Mouse (Mus musculus): ENCODE data around the gene Myo1d. TPM values are rescaled to one million over a fixed set of nuclear protein-coding genes. Genes with fewer than 3 reads are reported as not detected.
A peak's percentile ranks its signal among the peaks of the same experiment; 100 is the strongest.

Myo1d gene
- total RNA-seq, 2 experiments from 2014 or later: 2.7 to 5.3 TPM

DNA sequence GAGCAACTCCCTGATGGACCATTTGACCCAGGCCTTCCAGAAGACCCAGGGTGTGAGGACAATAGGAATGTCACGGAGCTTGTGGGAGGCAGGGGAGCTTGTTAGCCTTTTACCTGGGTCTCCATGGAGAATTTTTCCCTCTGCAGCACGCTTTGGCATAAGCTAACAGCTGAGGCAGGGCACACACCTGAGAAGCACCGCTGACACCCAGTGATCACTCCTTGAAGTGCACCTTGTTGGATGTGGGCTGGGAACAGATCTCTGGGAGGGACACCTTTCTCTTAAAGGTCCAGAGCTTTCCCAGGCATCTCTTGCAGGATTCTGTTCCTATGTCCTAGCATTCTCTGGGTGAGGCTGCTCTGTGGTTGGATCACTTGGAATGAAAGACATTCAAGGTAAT lies 20.2 kb upstream of the Myo1d start:
- no peak overlapping the region for H3K4me3 ChIP-seq

DNA sequence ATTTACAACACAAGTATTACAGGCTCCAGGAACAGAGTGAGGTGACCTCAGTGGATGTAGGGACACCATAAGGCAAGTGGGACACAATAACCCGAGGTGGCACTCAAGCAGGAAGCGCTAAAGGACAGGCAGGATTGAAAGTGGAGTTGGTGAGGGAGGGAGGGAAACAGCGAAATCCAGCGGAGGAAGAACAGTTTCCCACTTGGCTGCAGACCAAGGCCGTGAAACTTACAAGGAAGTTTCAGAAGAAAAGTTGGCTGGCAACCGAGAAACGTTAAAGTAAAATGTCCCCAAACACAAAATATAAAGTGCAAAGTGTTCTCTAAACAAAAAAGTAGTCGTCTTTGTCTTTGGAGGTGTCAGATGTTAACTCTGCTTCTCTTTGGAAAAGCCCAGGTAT lies 15.6 kb upstream of the Myo1d start:
- Histone ChIP-seq H3K27ac (no peak overlapping the region), H3K4me3 (no peak overlapping the region)
- intact Hi-C loops (cut with DNase I): no loop called here
- no peak for TF ChIP-seq CTCF (IDR thresholded peaks at IDR 0.05)
- no peak for DNase-seq

More for the DNA sequence above, 20.2 kb upstream of the Myo1d start:
- no peak overlapping the region for H3K27ac ChIP-seq
- DNase-seq: no peak
- TF ChIP-seq CTCF (IDR thresholded peaks at IDR 0.05): peak; percentile 9; the same call in 1 of the 2 replicates
- intact Hi-C loops (cut with DNase I): no loop called here

DNA sequence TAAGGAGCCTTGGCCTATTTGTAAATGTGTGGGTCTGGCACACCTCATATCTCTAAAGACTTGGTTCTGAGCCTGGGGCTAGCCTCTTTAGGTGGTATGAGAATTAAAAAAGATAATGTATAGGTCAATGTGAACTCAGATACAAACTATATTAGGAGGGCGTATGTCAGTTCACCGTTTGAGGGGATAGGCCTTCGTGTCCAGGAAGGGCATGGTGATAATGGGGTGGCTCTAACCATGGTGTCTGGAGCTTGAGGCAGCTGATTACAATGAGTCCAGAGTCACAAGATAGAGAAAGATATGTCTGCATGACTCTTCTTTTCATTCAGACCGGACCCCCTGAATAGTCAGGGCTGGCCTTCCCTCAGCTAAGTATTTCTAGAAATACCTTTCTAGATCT lies 14.5 kb upstream of the Myo1d start:
- no peak overlapping the region for H3K4me3 ChIP-seq
- no peak for DNase-seq
- no peak overlapping the region for H3K27ac ChIP-seq
- intact Hi-C loops (cut with DNase I): no loop called here
- TF ChIP-seq CTCF (IDR thresholded peaks at IDR 0.05): no peak

DNA sequence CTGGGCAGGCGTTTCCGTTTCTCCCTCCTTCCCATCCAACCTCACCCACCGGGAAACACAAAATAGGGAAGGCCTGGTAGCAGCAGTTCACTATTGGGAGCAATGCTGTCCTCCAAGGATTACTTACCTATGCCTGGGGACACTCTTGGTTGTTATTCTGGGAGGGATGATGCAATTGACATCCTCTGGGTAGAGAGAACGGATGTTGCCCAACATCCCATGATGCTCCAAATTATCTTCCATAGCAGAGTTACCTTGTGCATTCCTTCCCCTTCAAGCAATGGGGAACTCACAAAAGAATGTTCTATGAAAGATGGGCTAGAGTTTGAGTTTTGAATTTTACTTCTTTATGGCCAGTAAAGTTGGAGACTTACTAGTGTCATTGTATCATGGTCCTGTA lies 13.6 kb upstream of the Myo1d start:
- no peak for TF ChIP-seq CTCF (IDR thresholded peaks at IDR 0.05)
- H3K27ac ChIP-seq: no peak overlapping the region
- intact Hi-C loops (cut with DNase I): no loop called here
- no peak overlapping the region for H3K4me3 ChIP-seq
- no peak for DNase-seq

DNA sequence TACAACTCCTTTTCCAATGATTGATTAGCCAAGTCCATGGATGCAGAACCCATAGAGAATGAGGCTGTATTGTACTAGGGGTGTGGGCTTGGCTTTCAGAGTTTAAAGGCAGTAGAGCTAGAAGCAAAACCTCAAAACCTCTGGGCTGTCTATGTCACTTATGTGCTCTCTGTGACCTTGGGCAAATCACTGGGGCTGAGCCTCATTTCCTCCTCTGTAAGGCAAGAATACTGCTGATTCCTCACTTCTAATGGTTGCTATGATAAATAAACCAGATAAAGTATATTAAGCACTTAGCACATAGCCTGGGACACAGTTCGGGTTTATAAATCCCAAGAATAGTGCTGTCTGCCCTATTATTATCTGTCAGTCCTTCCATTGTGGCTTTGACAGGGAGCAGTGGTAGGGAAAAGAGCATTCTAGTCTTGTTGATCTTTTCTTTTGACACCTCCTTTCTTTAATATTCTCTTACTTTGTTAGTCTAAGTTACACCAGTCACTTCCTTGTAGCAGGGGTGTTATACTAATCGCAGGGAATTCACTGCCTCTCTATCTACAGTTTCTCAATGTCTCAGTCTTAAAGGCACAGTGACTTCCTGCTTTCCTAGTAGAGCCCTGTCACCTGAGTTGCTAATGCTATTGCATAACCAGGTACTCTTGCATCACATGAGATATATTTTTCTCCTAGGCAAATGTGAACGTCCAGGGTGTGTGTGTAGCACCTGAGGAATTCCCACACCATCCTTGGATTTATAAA lies 12.0 kb upstream of the Myo1d start:
- Histone ChIP-seq H3K4me3 (no peak overlapping the region), H3K27ac (no peak overlapping the region)
- TF ChIP-seq CTCF (IDR thresholded peaks at IDR 0.05): no peak
- DNase-seq: no peak
- intact Hi-C loops (cut with DNase I): no loop called here

DNA sequence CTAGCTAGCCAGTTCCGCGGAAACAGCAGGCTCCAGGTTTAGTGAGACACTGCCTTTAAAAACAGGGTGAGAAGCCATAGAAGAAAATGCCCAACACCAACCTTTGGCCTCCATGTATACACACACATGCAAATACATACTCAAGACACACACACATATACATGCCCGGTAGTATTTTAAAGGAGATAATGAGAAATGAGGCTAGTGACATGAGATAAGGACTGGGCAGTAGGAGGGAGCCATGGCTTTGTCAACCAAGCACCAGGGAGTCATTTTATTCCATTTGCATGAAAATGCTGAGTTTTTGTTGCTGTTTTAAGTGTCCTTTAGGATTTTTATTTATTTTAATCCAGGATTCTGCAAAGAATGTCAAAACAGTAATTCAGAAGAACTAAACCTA lies 10.6 kb upstream of the Myo1d start:
- Histone ChIP-seq H3K27ac (no peak overlapping the region), H3K4me3 (no peak overlapping the region)
- intact Hi-C loops (cut with DNase I): no loop called here
- no peak for DNase-seq
- TF ChIP-seq CTCF (IDR thresholded peaks at IDR 0.05): no peak

DNA sequence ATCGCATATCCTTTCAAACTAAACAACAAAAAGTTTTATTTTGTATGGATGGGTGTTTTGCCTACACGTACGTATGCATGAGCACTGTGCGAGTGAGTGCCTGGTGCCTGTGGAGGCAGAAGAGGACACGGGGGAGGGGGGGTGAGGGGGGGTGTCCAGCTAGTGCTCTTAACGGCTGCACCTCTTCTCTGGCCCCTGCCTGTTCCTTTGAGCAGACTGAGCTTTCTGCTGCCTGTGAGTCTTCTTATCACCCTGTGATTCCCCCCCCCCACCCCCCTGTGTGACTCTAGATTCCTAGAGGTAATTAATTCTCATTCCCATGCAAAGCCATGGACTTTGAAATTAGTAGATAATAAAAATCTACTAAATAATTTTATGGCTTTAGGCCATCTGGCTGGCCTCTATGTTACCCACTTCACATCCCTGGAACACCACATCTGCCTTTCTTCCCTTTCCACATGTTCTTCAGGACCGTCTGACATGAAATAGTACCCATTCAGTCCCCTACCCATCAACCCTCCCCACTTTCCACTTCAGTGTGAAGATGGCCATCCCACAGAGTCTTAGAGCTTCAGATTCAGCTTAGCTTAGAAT lies 9.9 kb upstream of the Myo1d start:
- intact Hi-C loops (cut with DNase I): no loop called here
- Histone ChIP-seq H3K4me3 (no peak overlapping the region), H3K27ac (no peak overlapping the region)
- DNase-seq: no peak
- TF ChIP-seq CTCF (IDR thresholded peaks at IDR 0.05): no peak

DNA sequence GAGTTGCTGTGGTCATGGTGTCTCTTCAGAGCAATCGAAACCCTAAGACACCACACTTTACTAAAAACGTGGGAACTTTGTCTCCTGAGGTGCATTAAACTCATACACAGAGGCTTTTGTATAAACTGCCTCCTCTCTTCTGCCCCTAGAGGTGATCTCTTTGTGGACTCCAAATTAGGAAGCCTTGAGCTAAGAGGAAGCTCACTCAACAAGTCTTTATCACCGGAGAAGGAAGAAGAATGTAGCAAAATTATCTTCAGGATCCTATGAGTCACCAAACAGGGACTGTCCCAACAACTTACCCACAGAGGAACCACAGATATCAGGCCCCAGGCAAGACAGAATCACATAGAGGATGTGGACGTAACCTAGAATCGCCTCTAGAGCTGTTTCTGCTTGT lies 5.8 kb upstream of the Myo1d start:
- H3K27ac ChIP-seq: no peak overlapping the region
- no peak overlapping the region for H3K4me3 ChIP-seq
- no peak for DNase-seq
- intact Hi-C loops (cut with DNase I): no loop called here
- TF ChIP-seq CTCF (IDR thresholded peaks at IDR 0.05): no peak

DNA sequence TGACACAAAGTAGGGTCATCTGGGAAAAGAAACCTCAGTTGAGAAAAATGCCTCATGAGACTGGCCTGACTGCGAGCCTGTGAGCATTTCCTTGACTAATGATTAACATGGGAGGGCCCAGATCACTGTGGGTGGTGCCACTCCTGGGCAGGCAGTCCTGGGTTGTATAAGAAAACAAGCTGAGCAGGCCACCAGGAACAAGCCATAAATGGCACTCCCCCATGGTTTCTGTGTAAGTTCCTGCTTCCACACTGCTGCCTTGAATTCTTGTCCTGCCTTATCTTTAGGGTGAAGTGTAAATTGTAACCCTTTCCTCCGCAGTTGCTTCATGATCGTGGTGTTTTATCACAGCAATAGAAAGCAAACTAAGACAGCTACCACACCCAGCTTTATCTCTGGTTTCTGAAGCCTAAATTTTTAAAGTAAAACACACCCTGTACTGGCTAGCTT lies 4.5 kb upstream of the Myo1d start:
- DNase-seq: no peak
- no peak for TF ChIP-seq CTCF (IDR thresholded peaks at IDR 0.05)
- intact Hi-C loops (cut with DNase I): loop anchor here (5.0 kb wide), 1 partner anchor 33 kb away; no protein-coding TSS in a partner anchor
- H3K27ac ChIP-seq: no peak overlapping the region
- H3K4me3 ChIP-seq: no peak overlapping the region

DNA sequence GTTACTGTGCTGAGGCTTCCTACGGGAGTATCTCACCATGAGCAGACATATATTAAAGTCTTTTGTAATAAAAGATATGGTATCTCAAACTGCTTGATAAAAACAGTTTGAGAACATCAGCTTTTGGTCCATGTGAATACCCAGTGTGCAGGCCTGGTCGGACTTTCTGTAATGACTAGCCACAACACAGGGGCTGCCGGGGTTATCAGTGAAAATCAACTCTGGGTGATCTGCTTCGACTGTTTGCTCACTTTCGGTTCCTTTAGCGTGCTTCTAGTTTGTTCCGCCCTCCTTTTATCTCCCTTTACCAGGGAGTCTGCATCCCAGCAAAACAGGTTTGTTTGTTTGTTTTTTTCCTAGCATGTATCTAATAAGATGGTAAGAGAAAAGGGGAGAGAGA lies 3.6 kb upstream of the Myo1d start:
- Histone ChIP-seq H3K27ac (no peak overlapping the region), H3K4me3 (no peak overlapping the region)
- DNase-seq: no peak
- intact Hi-C loops (cut with DNase I): loop anchor here (5.0 kb wide), 1 partner anchor 34 kb away; no protein-coding TSS in a partner anchor
- TF ChIP-seq CTCF (IDR thresholded peaks at IDR 0.05): no peak

DNA sequence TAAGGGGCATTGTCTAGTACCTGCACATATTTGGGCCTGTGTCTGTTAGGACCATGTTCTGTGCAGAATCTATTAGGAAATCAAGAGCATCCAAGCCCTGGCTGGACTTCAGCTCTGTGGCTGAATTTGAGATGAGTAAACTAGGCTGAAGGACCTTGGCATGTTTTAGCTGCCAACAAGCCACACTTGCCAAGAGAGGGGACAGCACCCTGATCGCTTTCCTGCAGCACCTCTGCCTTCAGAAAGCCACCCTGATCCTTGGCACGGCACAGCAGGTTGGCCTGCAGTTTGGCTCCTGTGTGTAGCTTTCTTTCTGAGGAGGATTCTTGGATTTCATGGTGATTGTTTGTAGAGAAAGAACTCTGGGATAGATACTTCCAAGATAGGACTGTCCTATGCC lies 1.7 kb upstream of the Myo1d start:
- H3K27ac ChIP-seq: no peak overlapping the region
- H3K4me3 ChIP-seq: no peak overlapping the region
- peak; percentile 28 for DNase-seq
- no peak for TF ChIP-seq CTCF (IDR thresholded peaks at IDR 0.05)
- intact Hi-C loops (cut with DNase I): loop anchor here (5.0 kb wide), 1 partner anchor 36 kb away; no protein-coding TSS in a partner anchor

DNA sequence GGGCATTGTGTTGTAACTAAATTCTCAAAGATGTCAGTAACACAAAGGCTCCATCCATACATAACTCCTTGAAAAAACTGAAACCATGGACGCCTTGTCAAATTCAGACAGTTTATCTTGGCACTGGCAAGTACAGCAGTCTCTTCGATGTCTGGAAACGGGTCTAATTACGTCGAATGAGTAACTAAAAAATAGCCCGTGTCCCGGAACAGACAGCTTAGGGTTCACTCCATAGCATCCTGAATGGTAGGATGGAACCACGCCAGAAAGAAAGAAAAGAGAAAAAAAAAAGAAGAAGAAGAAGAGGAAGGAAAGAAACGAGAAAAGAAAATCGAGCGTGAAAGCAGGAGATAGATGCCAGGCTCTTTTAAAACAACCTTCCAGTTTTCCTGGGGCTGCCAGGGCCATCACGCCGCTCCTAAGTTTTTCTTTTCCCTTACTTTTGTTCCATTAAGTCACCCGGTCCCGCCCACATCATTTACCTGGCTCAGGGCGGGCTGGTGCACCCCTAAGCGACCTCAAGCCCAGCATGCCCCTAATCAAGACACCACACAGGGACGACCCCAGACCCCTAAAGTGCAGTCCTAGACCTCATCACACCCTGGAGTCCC lies 804 bp downstream of the Myo1d start:
- intact Hi-C loops (cut with DNase I): no loop called here
- no peak for TF ChIP-seq CTCF (IDR thresholded peaks at IDR 0.05)
- peak overlapping the region; percentile 88 for H3K27ac ChIP-seq
- no peak for DNase-seq
- peak overlapping the region; percentile 78 for H3K4me3 ChIP-seq

DNA sequence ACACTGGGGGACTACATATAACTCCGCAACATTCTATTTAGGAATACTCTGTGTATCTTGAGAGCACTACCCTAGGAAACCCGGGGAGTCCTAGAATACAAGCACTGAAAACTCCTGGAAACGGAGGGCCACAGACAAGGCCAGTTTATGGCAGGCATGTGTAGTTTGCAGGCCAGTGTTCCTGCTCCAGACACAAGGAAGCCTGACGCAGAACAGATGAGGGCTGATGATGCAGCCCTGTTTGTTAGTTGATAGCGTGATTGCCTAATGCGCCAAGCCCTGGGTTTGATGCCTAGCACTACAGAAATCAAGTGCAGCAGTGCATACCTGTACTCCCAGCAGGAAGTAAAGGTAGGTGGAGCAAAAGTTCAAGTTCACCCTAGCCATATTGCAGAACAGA lies 1.7 kb downstream of the Myo1d start:
- no peak for TF ChIP-seq CTCF (IDR thresholded peaks at IDR 0.05)
- intact Hi-C loops (cut with DNase I): no loop called here
- Histone ChIP-seq H3K4me3 (peak overlapping the region; percentile 78), H3K27ac (no peak overlapping the region)
- no peak for DNase-seq
